Mouse (Mus musculus) heart, postnatal 4 days (tissue): ENCODE measurements around the gene Nek8. TPM values are rescaled to one million over a fixed set of nuclear protein-coding genes. Genes with fewer than 3 reads are reported as not detected.

Source experiments
- DNase-seq: peaks from one replicate; pipeline ENCODE4 v3.0.0; 2021
- total RNA-seq, 2 experiments: library from RNA; stranded (reverse); gene quantifications; 2 replicates each; pipeline ENCODE4 v1.2.3; 2021

Gene Nek8
- total RNA-seq, 2 experiments from 2014 or later, result 7.7 to 8.6 TPM

DNA sequence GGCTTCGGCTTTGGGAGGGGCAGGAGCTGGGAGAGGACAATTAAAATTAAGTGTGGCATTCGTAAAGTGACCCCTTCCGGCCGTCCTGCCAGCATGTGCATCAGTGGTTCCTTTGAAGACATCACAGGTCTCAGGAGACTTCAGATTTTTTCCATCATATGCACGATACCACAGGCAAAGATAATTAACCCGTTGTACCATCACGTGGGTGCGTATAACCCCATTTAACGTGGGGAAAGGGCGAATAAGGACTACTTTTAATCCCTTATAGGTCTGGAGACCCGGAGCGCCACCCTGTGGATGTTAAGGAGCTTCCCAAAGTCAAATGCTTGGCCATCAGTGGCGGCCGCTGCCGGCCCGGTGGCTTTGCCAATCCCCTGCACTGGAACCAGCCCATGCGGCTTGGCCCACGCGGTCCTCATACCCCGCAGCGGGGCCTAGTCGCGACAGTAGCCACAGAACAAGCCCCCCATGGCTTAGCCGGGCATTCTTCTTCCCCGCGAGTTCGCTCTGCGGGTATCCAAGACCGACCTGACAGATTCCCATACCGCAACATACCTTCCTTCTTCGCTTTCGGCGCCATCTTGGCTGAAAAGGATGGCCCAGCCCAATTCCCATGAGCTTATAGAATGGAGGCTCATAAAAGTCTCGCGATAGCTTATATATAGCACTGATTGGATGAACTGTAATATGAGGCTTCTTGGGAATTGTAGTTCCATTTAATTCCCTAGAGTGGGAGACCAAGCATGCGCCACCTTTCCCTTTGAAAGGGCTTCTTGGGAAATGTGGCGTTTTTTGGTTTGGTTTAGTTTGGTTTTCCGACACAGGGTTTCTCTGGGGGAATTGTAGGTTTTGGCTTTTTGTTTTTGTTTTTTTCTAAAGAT lies 6.7 kb upstream of the Nek8 start, which contains the start of gene Rpl23a:
Gene Rpl23a, minus strand, starts transcription at position 624 of the 884 bp plus-strand sequence.
- peak; percentile 79 for DNase-seq

DNA sequence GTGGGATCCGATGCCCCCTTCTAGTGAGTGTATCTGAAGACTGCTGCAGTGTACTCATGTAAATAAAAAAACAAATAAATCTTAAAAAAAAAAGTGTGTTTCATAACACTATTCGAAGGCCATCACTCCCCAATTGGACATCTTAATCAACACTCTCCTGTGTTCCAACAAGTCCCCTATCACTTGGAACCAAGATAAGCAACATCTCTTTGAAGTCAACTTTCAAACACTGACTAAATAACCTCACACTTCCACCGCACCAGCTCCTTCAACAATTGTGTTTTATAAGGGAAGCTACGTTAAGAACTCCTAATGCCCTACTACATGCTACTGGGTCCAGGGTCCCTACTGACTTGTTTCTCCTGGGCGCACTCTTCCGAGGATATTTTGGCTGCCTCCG lies 6.0 kb upstream of the Nek8 start:
- no peak for DNase-seq

DNA sequence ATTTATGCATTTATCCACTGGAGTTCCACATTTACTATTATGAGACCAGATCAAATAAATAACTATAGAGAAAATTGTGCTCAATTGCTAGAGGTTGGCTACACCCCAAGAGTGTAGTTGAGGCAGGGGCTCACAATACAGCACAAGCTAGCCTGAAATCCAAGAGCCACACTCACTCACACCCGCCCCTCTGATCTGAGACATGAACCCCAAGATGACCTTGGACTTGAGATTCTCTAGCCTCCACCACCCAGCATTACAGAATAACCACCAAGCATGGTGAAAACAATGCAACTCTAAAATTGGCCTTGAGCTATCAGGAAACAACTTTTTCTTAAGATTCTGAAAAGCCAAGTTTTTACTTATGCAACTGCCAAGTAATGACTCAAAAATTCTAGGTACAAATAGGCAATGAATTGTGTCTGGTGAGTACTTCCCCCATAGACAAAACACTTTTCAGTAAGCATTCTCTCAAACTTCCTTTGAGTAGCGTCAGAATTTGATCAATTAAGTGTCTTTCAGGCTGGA lies 5.4 kb upstream of the Nek8 start:
- DNase-seq, result no peak

DNA sequence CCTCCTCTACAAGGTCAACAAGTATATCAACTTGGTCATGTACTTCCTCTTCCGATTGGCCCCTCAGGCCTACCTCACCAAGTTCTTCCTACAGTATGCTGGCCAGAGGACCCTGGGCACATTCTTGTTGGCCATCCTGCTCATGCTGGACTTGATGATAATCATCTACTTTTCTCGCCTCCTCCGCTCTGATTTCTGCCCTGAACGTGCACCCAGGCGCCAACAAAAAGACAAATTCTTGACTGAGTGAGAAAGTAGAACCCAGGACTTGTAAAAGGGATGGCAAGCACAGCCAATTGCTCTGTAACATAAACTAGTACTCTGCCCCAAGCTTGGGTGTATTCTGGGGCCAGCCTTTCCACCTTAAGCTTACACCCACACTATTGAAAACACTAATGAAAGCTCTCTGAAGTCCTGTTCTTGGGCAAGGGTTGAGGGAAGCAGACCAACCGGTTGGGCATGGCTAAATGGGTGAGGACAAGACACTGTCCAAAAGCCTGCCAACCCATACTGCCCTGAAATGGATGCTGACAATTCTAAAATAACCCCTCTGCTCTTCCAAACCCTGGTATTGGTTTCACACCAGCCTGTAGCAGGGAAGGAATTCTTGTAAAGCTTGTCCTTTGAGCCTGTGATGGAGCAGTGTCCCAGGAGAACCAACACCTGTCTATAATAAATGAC lies 3.7 kb upstream of the Nek8 start:
- DNase-seq, result no peak

DNA sequence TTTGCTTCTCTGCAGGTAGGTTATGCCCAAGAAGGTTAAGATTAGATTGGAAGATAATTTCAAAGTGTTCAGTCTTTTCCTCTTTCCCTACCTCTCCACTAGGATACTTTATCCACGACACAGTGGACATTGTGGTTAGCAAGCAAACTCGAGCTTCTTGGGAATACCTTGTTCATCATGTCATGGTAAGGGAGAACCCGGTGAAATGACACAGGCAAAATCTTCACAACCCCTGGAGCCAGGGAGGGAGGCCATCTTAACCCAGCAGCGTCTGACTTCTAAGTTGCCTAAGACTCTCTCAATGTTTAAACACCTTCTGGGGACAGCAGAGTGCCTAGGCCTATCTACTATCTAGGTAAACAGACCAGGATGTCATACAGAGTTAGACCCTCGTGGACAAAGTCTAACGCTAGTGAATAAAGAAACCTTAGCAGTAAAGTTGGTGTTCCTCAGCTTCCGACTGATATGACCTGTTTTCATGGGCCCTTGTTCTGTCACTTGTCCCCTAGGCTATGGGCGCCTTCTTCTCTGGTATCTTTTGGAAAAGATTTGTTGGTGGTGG lies 3.0 kb upstream of the Nek8 start:
- no peak for DNase-seq

DNA sequence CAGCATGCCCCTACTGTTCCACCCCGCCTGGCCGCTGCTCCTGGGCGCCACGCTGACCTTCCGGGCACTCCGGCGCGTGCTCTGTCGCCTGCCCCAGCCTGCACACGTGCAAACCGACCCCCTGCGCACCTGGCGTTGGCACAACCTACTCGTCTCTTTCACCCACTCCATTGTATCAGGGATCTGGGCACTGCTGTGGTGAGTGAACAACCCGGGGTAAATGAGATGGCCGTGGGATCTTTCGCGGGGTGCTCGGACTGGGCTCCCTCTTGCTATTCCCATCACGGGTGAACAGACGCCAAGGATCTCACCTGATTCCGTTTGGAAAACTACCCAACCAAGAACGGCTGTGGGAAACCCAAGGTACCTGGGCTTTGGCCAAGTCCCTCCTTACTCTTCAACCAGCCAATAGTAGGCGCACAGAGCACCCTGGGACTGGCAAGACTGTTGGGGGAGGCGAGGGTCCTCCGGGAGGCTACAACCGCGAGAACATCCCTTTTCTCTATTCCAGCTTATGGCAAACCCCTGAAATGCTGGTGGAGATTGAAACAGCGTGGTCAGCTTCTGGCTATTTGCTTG lies 2.5 kb upstream of the Nek8 start:
- DNase-seq, result peak; percentile 72

DNA sequence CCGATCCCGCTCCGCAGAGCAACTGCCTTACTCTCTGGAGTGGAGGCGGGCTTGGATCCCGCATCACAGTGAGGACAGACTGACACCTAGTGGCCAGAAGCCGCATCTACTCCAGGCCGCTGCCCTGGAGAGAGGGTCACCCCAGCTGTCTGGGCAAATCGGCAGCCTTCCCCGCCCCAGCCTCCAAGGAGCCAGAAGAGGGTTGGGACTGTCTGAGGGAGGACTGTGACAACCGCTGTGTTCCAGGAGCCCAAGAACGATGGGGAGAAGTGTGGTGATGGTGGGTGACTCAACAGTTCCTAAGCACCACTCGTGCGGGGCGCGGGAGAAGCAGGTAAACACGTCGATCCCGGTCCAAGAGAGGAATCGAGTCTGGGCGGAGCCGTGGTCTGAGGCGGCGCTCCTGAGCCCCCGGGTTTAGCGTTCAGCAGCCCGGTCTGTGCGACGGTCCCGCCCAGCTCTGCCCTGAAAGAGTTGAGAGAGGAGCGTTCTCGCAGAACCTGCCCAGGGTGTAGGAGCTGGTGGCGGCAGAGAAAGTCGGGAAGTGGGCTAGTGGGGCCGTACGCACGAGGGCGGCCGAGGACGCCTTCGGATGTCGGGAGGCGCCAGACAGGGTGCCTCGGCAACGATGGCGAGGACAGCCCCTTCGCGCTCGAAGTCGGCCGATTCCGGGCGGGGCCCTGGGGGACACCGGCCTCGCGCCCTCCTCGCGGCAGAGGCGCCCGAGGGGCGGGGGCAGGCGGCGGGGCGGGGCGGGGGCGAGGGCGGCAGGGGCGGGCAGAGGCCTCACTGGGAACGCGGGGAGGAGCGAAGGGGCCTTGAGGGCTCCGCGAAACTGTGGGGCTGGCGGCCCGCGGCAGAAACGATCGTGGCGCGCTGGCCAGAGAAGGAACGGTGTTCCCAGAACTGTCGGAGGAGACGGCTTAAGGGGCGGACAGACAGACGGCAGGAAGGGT lies 1.7 kb upstream of the Nek8 start:
- DNase-seq, result peak; percentile 99

DNA sequence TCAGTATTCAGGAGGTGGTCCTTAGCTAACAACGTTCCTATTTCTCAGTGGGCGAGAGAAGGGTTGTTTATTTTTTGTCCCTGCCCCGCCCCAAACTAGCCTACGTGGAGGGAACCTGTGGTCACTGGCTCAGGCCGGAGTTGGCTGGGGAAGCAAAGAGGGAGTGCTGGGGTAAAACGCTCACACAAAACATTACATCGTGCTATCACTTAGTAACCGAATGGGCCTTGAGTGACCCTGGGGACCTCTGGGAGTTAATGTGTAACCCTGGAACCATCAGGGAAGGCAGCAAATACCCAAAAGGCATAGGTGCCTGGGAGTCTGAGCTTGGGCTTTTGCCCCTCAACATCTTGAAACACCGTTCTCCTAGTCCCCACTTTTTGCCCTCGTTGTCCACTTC lies 962 bp upstream of the Nek8 start:
- DNase-seq, result peak; percentile 47

DNA sequence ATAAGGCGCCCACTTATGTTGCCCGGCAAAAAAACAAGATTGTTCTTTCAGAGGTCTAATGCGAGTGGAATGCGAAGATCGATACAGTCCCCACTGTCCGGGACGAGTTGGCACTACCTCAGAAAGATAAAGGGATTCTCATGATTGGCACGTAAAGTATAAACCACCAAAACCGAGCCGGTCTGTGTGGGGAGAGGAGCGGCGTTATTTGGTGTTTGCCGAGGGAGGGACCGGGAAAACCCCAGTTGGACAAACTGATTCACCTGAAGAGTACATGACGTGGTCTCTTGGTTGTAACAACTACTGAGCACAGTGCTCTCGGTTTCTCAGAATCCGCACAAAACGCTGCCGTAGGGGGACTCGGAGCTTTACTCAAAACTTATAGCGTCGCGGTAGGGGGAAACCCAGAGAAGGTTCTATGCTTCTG lies 443 bp upstream of the Nek8 start:
- no peak for DNase-seq

DNA sequence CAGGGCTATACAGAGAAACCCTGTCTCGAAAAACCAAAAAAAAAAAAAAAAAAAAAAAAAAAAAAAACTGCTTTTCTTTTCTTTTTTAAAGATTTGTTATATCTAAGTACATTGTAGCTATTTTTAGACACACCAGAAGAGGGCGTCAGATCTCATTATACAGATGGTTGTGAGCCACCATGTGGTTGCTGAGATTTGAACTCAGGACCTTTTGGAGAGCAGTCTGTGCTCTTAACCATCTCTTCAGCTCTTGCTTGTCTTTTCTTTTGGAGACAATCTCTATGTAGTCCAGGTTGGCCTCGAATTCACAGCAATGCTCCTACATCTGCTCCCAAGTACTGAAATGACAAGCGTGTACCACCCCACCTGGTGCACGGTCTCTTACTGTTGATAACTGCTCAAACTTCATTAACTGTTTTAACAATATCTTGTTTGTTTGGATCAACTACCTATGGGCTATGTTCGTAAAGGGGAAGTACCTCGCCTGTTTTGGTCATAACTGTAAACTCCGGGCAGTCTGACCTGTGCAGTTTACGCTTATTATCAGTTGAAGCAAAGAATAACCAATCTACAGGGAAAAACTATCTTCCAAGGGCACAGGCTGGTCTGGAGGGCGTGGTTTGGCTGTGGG lies 589 bp downstream of the Nek8 start:
- DNase-seq, result no peak

DNA sequence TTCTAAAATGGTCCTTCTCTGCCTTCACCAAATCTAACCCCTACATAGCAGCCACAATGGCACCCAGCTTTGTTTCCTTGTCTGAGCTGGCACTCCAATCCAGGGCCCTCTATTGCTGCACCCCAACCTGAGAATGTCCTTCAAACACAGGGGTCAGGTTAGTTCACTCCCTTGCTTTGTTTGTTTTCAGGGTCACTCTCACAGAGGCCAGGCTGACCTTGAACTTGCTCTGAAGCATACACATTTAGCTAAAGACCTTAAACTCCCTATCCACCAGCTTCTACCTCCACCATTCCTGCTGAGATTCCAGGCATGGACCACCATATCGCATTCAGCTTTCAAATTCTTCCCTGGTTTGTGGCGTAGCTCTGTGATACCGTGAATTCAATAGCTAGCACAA lies 2.0 kb downstream of the Nek8 start:
- no peak for DNase-seq

DNA sequence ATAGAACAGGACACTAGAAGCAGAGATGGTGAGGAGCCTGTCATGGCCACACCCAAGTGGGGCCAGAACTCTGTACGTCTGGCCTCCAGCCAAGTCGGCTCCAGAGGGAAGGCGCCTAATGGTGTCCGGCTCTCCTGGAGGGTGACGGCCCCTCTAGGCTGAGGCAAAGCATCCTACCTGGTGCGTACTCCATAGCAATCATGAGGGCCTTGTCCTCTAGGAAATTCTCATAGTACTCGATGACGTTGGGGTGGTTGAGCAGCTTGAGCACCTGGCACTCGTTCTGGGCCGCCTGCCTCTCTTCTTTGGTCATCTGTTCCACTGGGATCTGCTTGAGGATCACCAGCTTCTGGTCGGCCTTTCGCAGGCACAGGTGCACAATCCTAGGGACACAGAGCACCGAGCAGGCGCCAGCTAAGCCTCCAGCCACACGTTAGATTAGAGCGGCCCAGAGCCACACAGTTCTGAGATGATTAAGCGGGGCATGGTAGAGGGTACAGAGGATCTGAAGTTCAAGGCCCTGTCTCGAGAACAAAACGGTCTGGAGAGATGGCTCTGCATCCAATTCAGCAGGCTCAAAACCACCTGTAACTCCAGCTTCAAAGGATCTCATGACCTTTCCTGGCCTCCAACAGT lies 3.6 kb downstream of the Nek8 start:
- DNase-seq, result no peak

DNA sequence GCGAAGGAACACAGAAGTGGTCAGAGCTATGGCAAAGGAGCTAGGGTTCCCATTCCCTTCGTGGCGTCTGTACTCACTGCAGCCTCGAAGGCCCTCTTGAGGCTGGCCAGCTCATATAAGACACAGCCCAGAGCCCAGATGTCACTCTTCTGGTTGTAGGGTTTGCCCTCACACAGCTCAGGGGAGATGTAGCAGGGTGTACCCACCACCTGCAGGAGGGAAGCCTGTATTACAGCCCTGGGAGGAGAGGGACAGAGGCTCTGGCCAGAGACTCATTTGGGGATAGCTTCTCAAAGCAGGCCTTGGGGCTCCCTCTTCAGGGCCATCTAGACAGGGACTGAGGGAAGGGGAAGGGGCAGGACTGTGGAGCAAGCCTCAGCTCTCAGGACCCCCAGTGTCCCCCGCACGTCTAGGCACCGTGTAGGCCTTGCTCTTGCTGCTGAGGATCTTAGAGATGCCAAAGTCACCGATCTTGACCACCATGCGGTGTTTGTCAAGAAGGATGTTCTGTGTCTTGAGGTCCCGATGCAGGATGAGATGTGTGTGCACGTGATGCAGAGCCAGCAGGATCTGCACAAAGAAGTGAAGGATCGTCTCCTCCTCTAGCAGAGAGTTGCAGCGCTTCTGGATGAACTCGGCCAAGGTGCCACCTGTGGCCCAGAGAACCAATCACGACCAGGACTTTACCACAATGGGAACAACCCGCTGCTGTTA lies 4.3 kb downstream of the Nek8 start:
- peak; percentile 37 for DNase-seq

DNA sequence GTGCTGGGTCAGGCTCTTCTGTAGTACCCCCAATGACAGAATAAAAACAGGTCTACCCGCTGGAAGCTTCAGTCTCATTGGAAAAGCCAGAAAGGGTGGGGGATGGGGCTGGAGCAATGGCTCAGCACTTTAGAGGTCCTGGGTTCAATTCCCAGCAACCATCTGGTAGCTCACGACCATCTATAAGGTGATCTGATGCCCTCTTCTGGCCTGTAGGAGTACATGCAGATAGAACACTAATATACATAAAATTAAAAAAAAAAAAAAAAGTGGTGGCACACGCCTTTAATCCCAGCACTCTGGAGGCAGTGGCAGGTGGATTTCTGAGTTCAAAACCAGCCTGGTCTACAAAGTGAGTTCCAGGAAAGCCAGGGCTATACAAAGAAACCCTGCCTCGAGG lies 5.1 kb downstream of the Nek8 start:
- DNase-seq, result no peak

DNA sequence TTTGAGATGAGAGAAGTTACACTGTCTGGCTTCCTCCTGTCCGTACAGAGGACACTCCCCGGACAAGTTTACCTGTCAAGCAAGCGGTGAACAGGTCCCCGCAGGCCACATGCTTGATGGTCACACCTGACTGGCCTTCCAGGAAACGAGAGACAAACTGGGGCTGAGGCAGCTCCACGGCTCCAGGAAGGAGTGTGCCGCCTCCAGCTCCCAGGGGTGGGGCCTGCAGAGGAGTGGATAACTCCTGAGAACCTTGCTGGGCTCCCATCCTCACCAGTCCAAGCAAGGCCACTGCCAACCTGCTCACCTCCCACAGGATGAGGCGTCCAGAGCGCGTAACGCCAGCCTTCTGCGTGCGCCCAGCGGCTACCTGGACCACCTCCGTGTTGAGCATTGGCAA lies 6.2 kb downstream of the Nek8 start:
- DNase-seq, result no peak

DNA sequence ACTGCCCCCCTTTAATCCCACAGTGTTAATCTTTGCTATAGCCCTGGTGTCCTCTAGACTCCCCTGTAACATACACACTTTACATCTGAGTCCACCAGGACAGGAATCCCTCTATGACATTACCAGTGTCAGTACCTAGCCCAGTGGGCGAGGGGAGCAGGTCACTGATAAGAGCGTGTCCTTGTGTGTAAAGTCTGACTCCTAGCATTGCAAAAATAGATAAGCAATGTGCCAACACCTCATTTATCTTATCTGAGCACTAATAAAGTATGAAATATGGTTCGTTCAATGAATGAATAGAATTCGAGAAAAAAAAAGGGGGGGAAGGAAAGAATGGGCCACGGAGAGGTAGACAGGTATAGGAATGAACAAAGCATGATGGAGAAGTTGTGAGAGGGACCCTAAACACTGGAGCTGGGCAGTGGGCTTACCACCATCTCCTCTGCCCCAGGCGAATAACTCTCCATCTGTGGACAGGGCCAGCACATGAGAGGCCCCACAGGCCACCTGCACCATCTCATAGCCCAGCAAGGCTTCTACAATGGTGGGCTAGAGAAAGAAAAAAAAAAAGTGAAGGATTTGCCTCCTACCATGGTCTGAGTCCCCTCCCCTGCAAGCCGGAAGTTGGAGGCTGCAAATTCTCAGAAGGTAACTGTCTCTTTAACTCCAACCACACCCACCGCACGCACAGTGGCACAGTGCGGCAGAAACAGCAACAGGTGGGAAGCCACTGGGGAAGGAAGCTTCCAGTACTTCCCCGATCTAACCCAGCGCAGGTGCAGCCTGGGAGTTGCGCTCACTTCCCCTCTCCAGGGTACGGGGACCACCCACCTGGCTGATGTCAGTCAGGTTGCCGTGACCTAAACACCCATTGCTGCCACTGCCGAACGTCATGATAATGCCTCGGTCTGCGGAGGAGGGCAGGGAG lies 7.7 kb downstream of the Nek8 start:
- no peak for DNase-seq

DNA sequence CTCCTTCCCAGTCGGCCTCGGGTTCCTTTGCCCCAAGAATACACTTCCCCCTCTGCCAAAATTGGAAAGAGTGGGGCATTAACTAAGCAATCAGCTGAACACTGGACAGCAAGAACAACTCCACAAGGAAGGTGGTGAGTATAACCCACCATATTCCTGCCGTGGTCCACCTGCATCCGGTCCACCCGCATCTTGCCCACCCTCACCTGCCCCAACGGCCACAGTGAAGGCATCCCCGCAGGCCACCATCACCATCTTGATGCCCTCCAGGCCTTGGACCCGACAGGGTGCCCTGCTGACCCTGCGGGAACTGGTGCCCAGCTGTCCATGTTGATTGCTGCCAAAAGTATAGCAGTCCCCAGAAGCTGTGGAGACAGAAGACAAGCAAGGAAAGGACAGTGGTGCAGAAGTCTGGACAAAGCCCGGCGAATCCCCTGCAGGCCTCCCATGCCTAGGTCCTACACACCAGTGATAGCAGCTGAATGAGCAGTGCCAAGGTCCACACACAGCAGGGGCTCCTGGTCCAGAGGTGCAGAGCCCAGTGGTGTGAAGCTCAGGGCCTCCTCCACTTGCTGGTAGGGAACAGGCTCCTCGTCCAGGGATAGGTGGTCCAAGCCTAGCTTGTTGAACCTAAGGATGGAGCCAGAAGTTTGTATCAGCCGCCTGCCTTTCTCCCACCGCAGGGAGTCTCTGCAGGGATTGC lies 9.1 kb downstream of the Nek8 start:
- DNase-seq, result no peak

DNA sequence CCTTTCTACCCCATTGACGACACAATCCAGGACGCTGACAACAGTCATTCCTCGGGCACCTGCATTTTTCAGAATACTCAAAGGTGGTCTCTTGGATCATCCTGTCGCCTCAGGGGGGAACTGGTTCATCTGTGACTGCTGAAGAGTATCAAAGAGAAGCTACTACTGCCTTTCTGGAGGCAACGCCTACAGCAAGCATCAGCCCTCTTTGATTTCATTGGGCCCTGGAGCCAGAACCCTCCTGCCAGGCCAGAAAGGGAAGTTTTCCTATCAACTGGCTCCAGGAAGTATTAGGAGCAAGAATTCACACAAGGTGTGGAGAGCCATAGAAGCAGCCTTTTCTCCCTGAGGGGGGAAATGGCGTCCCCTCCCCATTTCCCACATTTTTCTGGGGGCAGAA lies 9.8 kb downstream of the Nek8 start:
- no peak for DNase-seq
